Mouse (Mus musculus): ENCODE results near the gene Wdr38.

- TF ChIP-seq CTCF (IDR thresholded peaks at IDR 0.05; ENCODE audit: borderline replicate concordance, control insufficient read depth, extremely low read depth, insufficient read depth, low read length, poor library complexity) (no peak), POLR2A (IDR thresholded peaks at IDR 0.05; ENCODE audit: control insufficient read depth, extremely low read depth, insufficient read depth, low read length, poor library complexity) (no peak)
Observed at GRCm38 (mm10) chr2:39005574-39006079, 8.4 kb downstream of the Wdr38 start, which contains the start of gene Rpl35.
